ENCODE assay signal across 21 mouse cellular contexts in genomic region chr7:66162981-66163380, GRCm38 (mm10). TPM values are rescaled to one million over a fixed set of nuclear protein-coding genes. Genes with fewer than 3 reads are reported as not detected.
A peak's percentile ranks its signal among the peaks of the same experiment; 100 is the strongest.
DNase-seq lines count a peak whose midpoint lies in the region; ATAC-seq and TF ChIP-seq lines count a peak whose summit lies in the region.
"Had no signal": no experiment of that assay in that cellular context is flagged by ENCODE, and none has a peak within 500 bp of the region (broad histone marks: within the 10 kb centered on the region; RNA-seq: fewer than 3 reads in every experiment).

No protein-coding gene starts in this region.

- intact Hi-C loops in heart, postnatal 14 days (cut with DNase I) = no loop called here

- H3K4me3 ChIP-seq in heart, embryonic 10.5 days = no peak overlapping the region
- H3K4me3 ChIP-seq in heart, embryonic 15.5 days = no peak overlapping the region
- H3K4me3 ChIP-seq in liver, embryonic 13.5 days (replicated peaks) = no peak overlapping the region
- no peak overlapping the region for H3K4me3 ChIP-seq in liver, postnatal 0 days (ENCODE audit: low read depth, low read length)
- H3K4me3 ChIP-seq: embryonic facial prominence, embryonic 12.5 days; hindbrain, embryonic 12.5 days had no signal

- WGBS in heart, embryonic 10.5 days = 79% methylated on average over 1 of the region's 1 CpGs
- WGBS in heart, embryonic 15.5 days = 85% methylated on average over 1 of the region's 1 CpGs
- WGBS in liver, embryonic 13.5 days (ENCODE audit: insufficient replicate concordance) = 89% methylated on average over 1 of the region's 1 CpGs
- 86% methylated on average over 1 of the region's 1 CpGs for WGBS in liver, postnatal 0 days (ENCODE audit: insufficient replicate concordance)

- no peak overlapping the region for H3K9ac ChIP-seq in heart, embryonic 15.5 days
- no peak overlapping the region for H3K9ac ChIP-seq in liver, embryonic 13.5 days
- H3K9ac ChIP-seq in liver, postnatal 0 days (replicated peaks) = no peak overlapping the region
- H3K9ac ChIP-seq: embryonic facial prominence, embryonic 12.5 days; hindbrain, embryonic 12.5 days had no signal

- no peak for ATAC-seq in heart, embryonic 15.5 days (replicated peaks; ENCODE audit: insufficient number of reproducible peaks, insufficient read depth, low FRiP score, low read depth)
- no peak for ATAC-seq in liver, embryonic 13.5 days (ENCODE audit: low read depth)
- no peak for ATAC-seq in liver, postnatal 0 days
- no peak for ATAC-seq in granulocyte monocyte progenitor cell, adult 5-6 weeks (replicated peaks; ENCODE audit: poor library complexity, severe bottlenecking)
- ATAC-seq: activated CD4-positive, CD25-positive, alpha-beta regulatory T cell, adult 4 months; forebrain, embryonic 16.5 days; hindbrain, embryonic 16.5 days; inflammation-experienced regulatory T-cells, adult 6 months; intestine, postnatal 0 days; Patski had no signal

- peak overlapping the region; percentile 54 for H3K27ac ChIP-seq in heart, embryonic 10.5 days
- 0 out of 2 replicates have a peak overlapping the region, but pooled peaks have one; percentile 20 for H3K27ac ChIP-seq in heart, embryonic 15.5 days
- H3K27ac ChIP-seq in liver, embryonic 13.5 days = 0 out of 2 replicates have a peak overlapping the region, but pooled peaks have one; percentile 20
- no peak overlapping the region for H3K27ac ChIP-seq in liver, postnatal 0 days (ENCODE audit: low read depth)
- H3K27ac ChIP-seq: embryonic facial prominence, embryonic 12.5 days; hindbrain, embryonic 12.5 days had no signal

- H3K27me3 ChIP-seq in heart, embryonic 10.5 days (ENCODE audit: insufficient read depth, poor library complexity, severe bottlenecking) = no peaks in the 10 kb centered on the region
- no peaks in the 10 kb centered on the region for H3K27me3 ChIP-seq in heart, embryonic 15.5 days
- H3K27me3 ChIP-seq in liver, embryonic 13.5 days = no peaks in the 10 kb centered on the region
- no peaks in the 10 kb centered on the region for H3K27me3 ChIP-seq in liver, postnatal 0 days (ENCODE audit: insufficient read depth, low read length)
- H3K27me3 ChIP-seq: CH12.LX; embryonic facial prominence, embryonic 12.5 days; hindbrain, embryonic 12.5 days; Patski had no signal

- TF ChIP-seq CTCF in liver, postnatal 0 days (IDR thresholded peaks at IDR 0.05; ENCODE audit: low read depth) = no peak

- no peaks in the 10 kb centered on the region for H3K36me3 ChIP-seq in heart, embryonic 10.5 days
- no peaks in the 10 kb centered on the region for H3K36me3 ChIP-seq in heart, embryonic 15.5 days
- H3K36me3 ChIP-seq in liver, embryonic 13.5 days = peaks cover 15% of the 10 kb centered on the region; the same call in 1 of the 2 replicates
- H3K36me3 ChIP-seq in liver, postnatal 0 days (replicated peaks; ENCODE audit: insufficient read depth, low read length) = no peaks in the 10 kb centered on the region
- H3K36me3 ChIP-seq: embryonic facial prominence, embryonic 12.5 days; hindbrain, embryonic 12.5 days had no signal

- no peak for TF ChIP-seq EP300 in liver, postnatal 0 days (IDR thresholded peaks at IDR 0.05; ENCODE audit: low read depth)

- no peak for DNase-seq in heart, embryonic 10.5 days (ENCODE audit: low spot score)
- no peak for DNase-seq in heart, adult 9 months (ENCODE audit: low spot score in 2 of 2)
- DNase-seq in heart, postnatal 14 days = no peak
- no peak for DNase-seq in liver, embryonic 13.5 days
- DNase-seq in liver, postnatal 0 days = no peak
- DNase-seq: adrenal gland, postnatal 14 days; cerebellum, adult 11-12 months; cerebellum, adult 9-10 months; cerebellum, postnatal 25 days; gastrocnemius, postnatal 14 days had no signal

- peaks cover 25% of the 10 kb centered on the region for H3K4me1 ChIP-seq in heart, embryonic 10.5 days
- peaks cover 26% of the 10 kb centered on the region for H3K4me1 ChIP-seq in heart, embryonic 15.5 days (replicated peaks)
- peaks cover 25% of the 10 kb centered on the region for H3K4me1 ChIP-seq in liver, embryonic 13.5 days (replicated peaks)
- peaks cover under 1% of the 10 kb centered on the region; the same call in 1 of the 2 replicates for H3K4me1 ChIP-seq in liver, postnatal 0 days (ENCODE audit: insufficient read depth)

- no peak overlapping the region for H3K4me2 ChIP-seq in heart, embryonic 15.5 days
- H3K4me2 ChIP-seq in liver, embryonic 13.5 days = no peak overlapping the region
- H3K4me2 ChIP-seq in liver, postnatal 0 days (ENCODE audit: low read depth, low read length) = no peak overlapping the region
- H3K4me2 ChIP-seq: embryonic facial prominence, embryonic 12.5 days; hindbrain, embryonic 12.5 days had no signal

- no peaks in the 10 kb centered on the region for H3K9me3 ChIP-seq in heart, embryonic 10.5 days
- no peaks in the 10 kb centered on the region for H3K9me3 ChIP-seq in heart, embryonic 15.5 days (replicated peaks)
- H3K9me3 ChIP-seq in liver, embryonic 13.5 days (replicated peaks) = no peaks in the 10 kb centered on the region
- H3K9me3 ChIP-seq in liver, postnatal 0 days (ENCODE audit: low read length) = no peaks in the 10 kb centered on the region
- H3K9me3 ChIP-seq: embryonic facial prominence, embryonic 12.5 days; hindbrain, embryonic 12.5 days had no signal

RNA-seq across cellular contexts. Expression of gene Chsy1, which starts 53.7 kb away (rescaled TPM):
- polyA plus RNA-seq in heart, embryonic 10.5 days (2016; fragmentation: Nextera tagmentation; extraction: Ambion mirVana) = 12.6 and 21.0 TPM in 2 replicates
- polyA plus RNA-seq in heart, embryonic 15.5 days (2015; fragmentation: Nextera tagmentation; extraction: Ambion mirVana) = 12.7 and 13.4 TPM in 2 replicates
- 10 to 100 TPM; 20.2 to 21.5 TPM for total RNA-seq in heart, postnatal 14 days (2021)
- polyA plus RNA-seq in liver, embryonic 13.5 days (2015; fragmentation: Nextera tagmentation; extraction: Ambion mirVana) = 9.8 and 10.1 TPM in 2 replicates
- polyA plus RNA-seq in liver, postnatal 0 days (2015; fragmentation: Nextera tagmentation; extraction: Ambion mirVana) = 3.9 and 5.0 TPM in 2 replicates
- total RNA-seq in granulocyte monocyte progenitor cell, adult 5-6 weeks (2014; fragmentation: Nextera tagmentation) = 41.8 and 47.6 TPM in 2 replicates
- 69.2 and 79.4 TPM in 2 replicates for total RNA-seq in granulocyte monocyte progenitor cell, adult 5-6 weeks (2017)
